Mouse (Mus musculus) layer of hippocampus, adult 9-11 months (tissue): ENCODE results near the gene Prss42.
A peak's percentile ranks its signal among the peaks of the same experiment; 100 is the strongest.

Experiments used
- DNase-seq: peaks from one replicate; pipeline ENCODE4 v3.0.0; 2022

The Prss42 gene

DNA sequence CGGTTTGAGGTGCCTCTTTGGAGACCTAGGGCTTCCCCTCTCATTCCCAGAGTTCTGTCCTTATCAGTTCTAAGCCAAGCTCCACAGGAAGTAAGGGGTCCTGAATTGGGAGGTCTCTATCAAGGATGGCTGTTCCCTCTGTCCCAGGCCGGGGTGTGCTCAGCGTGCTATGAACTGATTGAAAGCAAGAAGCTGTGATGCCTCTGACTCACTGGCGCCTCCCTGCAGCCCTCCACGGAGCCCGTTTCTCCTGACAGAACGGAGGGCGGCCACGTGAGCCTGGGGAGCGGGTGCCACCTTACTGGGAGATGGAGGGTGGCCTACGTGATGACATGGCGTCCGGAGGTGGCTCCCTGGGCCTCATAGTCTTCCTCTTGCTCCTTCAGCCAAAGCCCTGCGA, at the start of gene Prss42:
Prss42 (plus strand) TSS at position 301 of the 400 bp plus-strand sequence.
- DNase-seq, result no peak

DNA sequence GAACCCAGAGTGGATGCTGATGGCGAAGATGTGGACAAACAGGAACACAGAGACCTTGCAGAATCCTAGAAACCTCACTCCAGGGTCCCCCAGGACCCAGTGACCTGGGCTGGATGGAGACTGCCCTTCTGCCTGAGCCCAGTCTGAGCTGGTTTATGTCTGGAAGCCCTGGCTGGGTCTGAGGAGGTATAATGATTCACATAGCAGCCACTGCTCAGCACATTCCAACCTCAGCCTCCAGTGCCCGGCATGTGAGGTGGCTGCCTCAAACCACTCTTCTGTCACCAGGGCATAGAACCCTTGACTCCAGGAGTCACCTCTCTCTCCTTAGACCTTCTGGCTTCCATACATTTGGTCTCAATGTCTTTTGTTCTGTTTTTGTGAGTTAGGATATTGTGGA, 49.5 kb upstream of the Prss42 start:
- no peak for DNase-seq

DNA sequence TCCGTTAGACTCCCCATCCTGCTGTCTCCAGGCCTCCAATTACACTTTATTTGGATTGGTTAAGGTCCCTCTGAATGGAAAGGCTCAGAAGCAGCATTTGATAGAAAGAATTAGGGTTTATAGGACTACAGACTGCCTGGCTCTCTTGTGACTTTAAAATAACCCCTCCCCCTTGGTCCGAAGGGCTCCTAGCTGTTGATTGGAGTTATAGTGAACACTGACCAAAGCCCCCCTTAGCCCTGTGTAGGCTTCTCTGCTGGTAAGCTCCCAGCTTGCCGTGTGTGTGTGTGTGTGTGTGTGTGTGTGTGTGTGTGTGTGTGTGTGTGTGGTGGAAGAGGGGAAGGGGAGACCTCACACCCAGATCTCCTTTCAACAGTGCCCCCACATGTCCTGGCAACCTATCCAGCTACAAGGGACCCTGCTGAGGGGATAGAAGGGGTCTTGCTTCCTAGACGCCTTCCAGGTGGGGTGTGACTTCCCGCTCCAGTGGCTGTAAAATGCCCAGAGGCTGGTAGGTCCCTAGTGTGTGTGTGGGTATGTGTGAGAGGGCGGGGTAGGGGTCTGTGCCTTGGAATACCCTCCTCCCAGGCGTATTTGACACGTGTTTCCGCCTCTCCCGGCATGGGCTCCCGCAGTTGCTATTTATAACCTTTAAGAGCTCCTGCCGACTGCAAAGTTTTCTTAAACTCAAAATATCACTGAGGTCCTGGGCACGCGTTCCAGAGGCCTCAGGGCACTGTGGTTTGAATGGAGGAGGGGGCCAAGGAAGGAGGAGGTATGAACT, 47.4 kb upstream of the Prss42 start:
- no peak for DNase-seq

DNA sequence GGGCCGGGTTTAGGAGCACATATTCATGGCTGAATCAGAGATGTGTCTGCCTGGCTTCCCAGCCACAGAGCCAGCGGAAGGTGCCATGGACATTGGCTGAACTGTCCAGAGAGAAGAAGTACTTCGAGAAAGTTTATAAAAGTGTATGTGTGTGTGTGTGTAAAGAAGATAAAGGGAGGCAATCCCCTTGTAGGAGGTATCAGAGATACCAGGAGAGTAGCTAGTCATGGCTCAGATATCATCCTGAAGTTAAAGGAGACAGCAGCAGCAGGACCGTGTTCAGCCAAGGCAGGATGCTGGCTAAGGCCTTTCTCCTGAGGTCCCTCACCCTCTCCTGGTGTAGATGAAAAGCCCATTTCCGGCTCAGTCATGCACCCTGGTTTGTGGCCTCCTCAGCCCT, 46.6 kb upstream of the Prss42 start:
- no peak for DNase-seq

DNA sequence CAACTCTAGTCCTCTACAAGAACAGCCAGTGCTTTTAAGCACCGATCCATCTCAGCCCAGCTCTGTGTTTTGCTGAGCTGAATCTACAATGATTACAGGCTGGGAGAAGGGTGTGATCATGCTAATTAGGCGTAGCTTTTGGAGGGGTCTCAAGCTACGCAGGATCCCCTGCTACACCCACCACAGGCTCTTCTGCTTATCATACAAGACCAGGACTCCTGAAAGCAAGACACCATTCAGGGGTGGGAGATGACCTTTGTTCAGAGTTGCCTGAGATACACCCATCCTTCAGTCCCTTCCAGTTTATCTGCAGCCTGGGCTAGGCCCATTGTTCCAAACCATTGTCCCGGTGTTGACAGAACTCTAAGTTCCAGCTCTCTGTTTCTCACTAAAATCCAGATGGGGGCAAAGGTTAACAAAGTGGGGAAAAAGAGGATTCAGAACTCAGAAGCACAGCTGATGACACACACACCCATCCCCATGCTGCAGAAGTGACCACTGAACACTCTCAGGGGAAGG, 45.0 kb upstream of the Prss42 start:
- DNase-seq, result no peak

DNA sequence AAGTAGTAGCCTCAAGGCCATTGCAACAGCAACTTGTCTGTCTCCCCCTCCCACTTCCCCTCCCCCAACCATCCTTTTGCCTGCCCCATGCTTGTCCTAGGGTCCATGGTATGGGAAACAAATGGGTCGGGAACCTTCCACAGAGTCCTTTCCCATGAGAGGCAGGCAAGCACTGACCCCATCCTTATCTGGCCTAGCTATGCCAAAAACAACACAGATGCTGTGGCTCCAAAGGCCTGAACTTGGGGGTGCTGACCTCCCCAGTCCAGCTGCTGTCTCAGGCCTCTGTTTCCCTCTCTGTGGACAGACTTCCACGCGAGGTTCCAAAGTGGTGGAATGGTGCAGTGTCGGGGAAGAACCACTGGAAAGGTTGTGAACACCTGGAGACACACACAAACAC, 44.2 kb upstream of the Prss42 start:
- DNase-seq, result no peak

DNA sequence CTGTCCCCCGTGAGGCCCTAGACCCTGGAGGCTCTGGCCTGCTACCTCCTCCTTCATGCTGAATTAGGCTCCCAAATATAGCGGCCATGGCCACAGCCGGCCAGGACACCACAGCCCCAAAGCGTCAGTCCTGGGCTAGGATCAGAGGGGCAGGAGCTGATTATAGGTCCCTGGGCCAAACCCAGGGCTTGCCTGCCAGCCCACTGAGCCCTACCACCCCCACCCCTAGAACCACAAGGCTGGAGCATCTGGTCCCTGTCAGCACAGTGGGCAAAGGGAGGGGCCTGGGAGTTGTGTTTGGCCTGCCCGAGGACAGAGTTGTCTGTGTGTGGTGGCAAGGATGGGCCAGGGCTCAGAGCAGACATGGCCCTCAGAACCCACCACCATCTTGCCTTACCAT, 40.1 kb upstream of the Prss42 start:
- DNase-seq, result no peak

DNA sequence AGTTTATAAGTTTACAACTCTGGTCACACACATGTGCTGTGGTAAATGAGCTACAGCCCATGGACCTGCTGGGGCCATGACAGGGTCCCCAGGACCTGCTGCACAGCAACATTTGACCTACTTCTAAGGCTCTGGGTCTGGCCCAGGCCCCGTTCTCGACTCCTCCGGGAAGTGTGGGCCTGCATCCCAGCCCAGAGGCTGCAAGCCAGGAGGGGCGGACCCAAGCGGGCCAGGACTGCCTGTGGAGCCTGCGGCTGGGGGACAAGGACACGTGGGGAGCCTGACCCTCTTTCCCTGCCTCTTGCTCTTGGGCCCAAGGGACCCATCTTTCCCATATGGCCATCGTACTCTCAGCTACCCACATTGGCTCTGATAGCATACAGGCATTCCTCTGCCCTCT, 39.4 kb upstream of the Prss42 start:
- peak; percentile 25 for DNase-seq

DNA sequence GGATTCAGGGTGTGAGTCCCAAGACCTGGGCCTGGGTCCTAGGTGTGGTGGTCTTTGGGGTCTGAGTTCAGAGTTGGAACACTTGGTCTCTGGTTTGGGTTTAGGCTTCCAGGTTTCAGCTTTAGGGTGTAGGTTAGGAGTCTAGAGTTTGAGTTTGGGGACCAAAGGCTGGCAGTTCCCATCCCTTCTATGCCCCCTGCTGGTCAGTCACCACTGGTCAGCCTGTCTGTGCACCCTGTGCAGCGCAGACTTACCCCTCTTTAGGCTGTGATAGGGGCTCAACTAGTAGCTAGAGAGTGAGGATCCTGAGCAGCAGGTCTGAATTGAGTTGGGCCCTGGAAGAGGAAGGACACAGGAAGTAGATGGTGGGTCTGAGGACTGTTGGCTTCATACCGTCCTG, 38.7 kb upstream of the Prss42 start:
- DNase-seq, result peak; percentile 24

DNA sequence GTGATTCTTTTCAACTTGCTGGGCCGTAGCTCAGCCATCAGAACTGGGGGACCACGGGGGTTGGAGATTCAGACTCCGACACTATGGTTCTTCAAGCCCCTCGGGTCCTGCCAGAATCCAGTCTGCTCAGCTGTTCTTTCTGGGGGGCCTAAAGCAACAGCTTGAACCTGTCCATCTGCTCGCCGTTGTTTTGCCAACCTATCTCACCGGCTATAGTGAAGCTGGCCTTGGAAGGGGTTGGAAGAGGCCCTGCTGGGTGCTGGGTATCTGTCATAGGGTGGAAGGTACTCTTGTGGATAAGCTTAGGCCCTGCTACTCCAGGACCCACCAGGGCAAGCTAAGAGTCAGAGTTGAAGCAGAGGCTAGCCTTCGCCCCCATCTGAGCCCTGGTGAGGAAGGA, 37.1 kb upstream of the Prss42 start:
- no peak for DNase-seq

DNA sequence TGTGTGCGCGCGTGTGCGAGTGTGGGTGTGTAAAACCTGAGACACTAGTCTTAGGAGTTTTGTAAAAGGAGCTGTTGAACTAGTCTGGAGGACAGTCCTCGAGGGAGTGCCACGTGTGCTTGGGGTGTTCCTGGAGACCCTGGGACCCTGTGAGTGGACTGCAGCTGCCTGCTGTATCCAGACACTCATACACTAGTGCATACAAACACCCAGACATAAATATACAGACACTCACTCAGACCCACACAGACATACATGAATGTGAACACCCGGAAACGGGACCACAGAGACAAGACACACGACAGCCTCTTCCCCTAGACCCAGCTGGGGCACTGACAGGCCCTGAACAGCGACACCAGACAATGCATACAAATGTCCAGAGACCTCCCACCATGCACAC, 35.2 kb upstream of the Prss42 start:
- no peak for DNase-seq

DNA sequence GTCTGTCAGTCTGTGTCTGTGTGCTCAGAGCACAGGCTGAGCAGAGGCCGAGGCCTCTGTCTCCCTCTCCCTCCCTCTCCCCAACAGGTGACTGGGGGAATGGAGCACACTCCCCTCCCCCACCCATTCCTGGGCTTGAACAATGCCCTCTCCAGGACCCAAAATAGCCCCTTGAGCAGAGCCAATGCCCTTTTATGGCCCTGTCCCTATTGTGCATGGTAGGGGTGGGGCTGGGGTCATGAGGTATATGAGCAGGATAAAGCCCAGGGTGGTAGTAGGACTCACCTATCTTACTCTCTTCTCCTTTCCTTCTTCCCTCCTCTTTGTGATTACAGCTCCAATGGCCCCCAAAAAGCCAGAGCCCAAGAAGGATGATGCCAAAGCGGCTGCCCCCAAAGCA, 34.6 kb upstream of the Prss42 start:
- no peak for DNase-seq

DNA sequence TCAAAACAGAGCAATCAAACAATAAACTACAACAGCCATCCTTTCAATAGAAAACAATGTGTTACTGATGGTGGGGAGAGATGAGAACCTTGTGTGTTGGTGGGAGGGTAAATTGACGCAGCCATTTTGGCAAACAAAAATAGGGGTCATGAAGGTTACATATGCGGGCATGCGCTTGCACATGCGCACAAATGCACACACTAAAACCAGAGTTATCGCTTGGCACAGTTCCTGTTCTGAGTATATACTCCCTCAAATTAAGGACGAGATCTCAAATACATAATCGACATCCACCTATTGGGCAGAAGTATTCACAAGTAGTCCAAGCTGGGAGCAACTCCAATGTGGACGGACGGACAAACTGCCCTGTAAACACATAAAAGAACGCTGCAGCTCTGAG, 25.6 kb upstream of the Prss42 start:
- no peak for DNase-seq

DNA sequence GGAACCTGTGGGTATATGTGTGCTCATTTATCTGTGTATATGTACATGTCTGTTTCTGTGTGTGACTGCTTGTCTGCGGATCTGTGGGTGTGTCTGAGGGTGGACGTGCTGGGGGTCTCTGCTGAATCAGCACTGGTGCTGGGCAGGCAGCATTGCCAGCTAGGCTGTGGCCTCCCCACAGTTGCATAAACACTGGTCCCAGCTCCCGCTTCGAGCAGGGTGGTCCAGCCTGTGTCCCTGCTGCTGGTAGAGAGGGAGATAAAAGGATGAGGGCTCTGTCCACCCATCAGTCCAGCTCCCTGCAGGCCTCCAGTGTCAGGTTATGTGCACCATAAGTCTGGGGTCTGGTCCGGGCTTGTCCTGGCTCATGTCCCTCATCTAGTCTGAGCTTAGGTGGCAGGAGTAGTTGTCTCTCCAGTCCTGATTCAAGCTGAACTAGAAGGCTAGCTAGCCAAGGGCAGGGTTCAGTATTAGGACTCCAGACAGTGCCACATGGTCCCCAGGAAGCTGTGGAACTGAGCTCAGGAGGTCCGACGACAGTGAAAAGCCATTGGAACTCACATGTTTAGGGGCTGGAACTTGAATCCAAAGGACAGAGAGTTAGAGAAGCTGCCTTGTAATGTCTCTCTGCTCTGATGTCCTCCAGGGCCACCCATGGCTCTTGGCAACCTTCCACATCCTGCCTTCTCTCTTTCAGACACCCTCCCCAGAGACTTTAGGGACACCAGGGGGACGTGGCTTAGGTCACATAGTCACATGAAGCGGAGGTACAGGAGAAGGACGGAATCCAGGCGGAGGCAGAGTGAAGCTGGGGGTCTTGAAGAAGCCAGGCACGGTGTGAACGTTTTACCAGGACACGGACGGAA, 23.3 kb upstream of the Prss42 start:
- no peak for DNase-seq

DNA sequence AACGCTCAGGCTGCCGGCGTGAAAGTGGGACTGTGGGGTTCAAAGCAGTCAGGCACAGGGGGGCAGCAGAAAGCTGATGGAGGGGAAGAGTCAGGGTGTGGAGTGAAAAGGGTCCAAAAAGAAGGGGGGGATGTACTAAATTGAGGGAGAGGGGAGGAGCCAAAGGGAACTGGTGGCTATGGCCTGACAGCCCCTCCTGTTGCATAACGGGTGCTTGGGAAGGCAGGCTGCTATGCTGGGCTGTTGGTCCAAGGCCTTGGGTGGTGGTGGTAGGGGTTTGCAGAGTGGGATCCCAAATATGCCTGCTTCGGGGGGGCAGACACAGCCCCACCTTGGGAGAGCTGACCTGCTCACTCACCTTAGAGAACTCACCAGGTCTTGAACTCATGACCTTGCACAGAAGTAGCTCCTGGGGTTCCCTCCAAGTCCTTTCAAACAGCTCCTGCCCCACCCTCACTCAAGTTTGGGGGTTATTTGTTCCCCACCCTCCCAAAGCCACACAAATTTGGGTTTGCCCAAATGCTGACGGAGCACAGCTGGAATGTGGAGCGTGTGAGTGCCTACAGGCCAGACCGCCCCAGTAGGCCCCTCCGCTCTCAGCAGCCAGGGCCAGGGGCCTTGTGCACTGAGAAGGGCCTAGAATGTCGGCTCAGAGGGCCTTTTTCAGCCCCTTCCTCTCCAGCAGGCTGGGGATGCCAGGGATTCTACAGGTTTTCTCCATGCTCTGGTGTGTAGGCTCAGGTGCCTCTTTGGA, 22.5 kb upstream of the Prss42 start:
- DNase-seq, result no peak

DNA sequence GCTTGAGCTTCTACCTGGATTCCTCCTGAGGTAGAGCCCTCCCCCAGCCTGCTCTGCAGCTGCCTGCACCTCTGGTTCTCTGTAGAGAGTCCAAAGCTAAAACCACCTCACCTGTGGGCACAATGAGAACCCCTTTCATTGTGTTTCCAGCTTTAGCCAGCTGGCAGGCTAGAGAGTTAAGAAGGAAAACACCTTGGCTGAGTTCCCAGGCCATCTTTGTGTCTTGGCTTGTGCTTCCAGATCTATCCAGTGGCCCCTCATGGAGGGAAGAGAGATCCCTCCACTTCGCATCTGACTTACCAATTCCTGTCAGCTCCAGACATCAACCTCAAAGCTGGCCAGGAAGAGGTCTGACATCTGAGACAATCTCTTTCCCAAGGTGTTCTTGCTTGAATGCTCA, 19.9 kb upstream of the Prss42 start:
- no peak for DNase-seq

DNA sequence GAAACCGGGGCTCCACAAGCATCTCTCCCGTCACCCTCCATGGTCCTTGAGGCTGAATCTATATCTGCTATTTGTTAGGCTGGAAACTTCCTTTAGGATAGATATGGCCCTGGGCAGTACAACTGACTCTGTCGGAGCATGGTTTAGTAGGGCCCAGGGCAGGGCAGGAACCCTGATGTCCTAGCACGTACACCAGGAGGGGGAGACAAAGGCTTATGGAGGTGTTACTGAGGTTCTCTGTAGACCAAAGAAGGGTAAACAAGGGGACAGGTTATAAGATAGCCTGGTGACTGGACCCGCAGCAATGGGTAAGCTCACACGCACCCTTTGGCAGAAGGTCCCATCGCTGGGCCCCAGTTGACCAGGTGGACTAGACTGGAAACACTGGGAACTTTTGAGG, 19.4 kb upstream of the Prss42 start:
- no peak for DNase-seq

DNA sequence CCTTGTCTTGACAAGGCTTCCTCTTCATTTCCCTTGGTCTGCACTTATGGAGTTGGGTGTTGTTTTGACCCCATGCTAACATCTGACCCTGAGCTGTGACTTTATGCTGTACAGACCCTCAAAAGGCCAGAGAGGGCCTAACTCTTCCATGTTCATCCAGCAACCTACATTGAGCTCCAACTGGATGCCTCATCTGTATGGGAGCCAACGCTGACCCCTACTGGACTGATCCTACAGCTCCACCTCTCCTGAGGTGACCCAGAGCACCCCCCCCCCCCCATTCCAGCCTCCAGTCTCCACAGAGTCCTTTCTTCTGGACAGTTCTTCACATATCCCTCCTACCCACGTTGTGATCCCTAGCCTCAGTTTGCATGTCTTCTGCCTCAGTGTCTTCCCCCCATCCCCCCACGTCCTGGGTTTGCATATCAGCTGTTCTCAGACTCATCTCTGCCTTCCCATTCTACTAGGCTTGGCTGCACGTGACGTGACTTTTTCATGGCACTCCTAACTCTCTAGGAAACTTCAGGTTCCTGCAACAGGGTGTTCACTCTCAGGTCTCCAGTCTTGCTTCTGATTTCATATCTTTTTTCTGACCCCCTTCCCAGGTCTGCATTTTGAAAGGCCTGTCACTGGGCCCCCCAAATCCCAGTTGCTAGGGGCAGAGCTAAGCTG, 18.6 kb upstream of the Prss42 start:
- DNase-seq, result no peak

DNA sequence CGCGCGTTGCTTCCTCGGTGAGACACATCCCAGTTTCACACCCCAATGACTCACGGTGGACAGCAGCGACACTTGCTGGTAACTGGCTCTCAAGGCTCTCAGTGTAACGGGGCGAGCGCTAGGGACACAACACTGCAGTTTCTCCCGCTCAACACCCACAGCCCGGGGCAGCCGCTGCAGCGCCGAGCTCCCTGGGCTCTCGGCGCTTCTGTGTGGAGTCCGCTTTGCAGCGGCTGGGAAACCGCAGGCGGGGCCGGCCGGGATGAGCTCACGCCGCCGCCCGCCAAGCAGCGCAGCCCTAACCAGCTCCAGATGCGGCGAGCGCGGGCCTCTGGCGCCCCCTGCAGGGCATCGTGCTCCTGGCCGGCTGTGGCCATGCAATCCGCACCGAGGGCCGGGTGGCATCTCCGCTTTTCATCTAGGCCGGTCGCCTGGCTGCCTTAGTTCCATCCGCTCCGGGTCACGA, 16.7 kb upstream of the Prss42 start:
- peak; percentile 90 for DNase-seq

DNA sequence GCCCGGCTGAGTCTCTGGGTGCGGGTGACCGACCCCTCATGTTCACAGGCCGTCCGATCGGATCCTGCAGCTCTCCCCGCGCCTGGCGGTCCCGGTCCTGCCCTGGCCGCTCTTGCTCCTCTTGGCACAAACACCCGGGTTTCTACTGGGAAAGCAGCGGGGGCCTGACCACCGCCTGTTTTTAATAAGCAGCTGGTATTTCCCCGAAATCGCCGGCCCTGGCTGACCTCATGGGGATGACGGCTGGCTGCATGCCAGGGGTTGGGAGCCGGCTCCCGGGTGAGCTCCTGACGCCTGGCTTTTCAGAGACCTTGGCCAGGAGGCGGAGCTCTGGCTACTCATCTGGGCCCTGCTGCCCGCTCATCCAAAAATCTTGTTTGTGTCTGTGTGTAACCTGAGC, 16.2 kb upstream of the Prss42 start:
- DNase-seq, result peak; percentile 82

DNA sequence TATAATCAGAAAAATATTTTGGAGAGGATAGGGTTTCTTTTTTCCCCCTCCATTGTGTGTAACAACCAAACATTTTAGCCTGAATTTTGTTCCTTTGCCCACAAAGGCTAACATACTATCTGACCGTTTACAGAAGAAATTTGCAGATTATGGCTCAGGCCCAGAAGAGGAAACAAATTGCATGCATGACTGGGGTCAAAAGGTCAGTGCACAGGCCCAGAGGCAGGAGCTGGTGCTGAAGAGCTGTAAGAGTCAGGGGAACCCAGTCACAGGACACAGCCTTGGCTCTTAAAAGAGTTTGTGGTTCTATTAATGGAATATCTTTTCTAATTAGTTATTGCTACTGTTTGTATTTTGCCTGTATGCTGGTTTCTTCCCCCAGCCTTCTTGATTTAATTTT, 14.4 kb upstream of the Prss42 start:
- no peak for DNase-seq

DNA sequence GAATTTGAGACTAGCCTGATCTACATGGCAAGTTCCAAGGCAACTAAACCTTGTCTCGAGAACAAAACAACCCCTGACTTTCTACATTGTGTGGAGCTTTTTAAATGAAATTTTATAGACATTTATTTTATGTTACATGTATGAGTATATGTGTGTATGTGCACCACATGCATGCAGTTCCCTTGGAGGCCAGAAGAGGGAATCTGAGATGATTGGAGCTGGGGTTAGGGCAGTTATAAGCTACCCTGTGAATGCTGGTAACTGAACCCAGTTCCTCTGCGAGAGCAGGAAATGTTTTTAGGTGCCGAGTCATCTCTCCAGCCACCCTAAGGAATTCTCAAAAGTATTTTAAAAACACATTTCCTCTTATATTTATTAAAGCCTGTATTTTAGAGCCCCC, 9.8 kb upstream of the Prss42 start:
- no peak for DNase-seq

DNA sequence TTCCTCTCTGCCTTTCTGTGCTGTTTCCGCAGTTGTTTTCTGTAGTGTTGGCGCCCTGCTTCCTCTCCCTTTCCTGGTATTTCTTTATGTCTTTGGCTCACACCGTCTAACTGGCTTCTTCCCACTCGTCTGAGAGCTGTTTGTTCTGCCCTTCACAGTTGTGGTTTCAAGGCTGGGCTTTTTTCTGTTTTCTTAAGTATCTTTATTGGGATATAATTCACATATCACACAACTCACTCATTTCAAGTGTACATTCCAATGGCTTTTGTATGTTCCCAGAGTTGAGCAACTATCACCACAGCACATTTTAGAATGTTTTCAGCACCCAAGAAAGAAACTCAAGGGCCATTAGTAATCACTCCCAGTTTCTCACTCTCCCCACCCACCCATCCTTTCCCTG, 7.5 kb upstream of the Prss42 start:
- DNase-seq, result no peak
